Mouse (Mus musculus): ENCODE measurements around the gene Tmem130. TPM values are rescaled to one million over a fixed set of nuclear protein-coding genes. Genes with fewer than 3 reads are reported as not detected.

Gene Tmem130
- polyA plus RNA-seq, 1 experiment = not detected

DNA sequence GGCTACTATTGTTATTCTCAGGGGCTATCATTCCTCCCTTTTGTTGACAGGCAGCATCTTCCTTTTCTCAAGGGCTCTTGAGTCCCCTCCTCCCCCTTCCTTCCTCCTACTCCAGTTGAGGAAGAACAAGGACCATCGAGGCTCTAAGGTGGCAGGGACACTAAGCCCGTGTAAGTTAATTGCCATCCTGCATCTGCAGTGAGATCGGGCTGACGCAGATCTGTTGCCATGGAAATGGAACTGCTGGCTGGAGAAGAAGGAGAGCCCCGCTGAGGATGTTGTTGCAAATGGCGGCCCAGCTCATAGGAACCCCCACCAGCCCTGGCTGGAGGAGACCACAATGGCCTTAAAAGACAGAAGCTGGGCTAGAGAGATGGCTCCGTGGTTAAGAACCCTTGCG lies 3.2 kb downstream of the Tmem130 start:
- Histone ChIP-seq H3K4me3 (ENCODE audit: insufficient read depth, low read depth, low read length) (no peak overlapping the region), H3K4me1 (ENCODE audit: control insufficient read depth, insufficient read depth, insufficient read length, low read length) (no peaks in the 10 kb centered on the region), H3K27ac (replicated peaks; ENCODE audit: low read depth, low read length) (no peak overlapping the region)

DNA sequence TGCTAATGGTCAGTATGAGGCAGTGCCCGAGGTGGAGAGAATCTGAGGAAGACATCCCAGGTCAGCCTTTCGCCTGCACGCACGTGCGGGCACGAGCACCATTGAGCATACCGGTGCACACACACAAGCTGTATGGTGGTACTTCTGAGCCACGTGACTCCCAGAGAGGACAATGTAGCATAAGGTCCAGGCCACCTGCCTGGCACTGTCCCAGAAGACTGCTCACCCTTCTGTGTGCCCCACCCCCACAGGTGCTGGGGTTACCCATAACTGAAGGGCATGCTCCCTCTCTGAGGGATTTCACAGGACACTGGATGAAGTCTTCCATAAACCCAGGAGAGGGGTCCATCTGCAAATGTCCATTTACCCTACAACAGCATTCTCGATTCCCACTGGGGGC lies 4.2 kb downstream of the Tmem130 start:
- no peaks in the 10 kb centered on the region for H3K4me1 ChIP-seq (ENCODE audit: control insufficient read depth, insufficient read depth, insufficient read length, low read length)
- no peak overlapping the region for H3K4me3 ChIP-seq (ENCODE audit: insufficient read depth, low read depth, low read length)
- H3K27ac ChIP-seq (replicated peaks; ENCODE audit: low read depth, low read length) = no peak overlapping the region

DNA sequence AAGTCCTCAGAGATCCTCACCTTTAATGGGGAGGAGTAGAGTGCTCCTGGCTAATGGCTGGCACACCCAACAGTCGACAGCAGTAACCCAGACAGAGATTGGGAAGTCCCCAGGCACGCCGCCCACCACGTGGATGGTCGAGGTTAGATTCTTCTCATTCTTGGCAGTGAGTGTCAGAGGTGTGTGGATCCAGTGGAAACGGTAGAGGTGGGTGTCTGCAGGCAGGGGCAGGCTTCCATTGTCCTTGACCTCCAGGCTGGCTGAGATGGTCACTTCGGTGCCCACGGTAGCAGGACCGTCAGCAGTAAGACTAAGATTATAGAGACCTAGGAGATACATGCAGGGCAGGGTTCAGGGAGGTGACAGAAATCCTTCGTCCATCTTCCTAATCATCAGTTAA lies 6.4 kb downstream of the Tmem130 start:
- Histone ChIP-seq H3K4me3 (ENCODE audit: insufficient read depth, low read depth, low read length) (no peak overlapping the region), H3K4me1 (ENCODE audit: control insufficient read depth, insufficient read depth, insufficient read length, low read length) (no peaks in the 10 kb centered on the region), H3K27ac (replicated peaks; ENCODE audit: low read depth, low read length) (no peak overlapping the region)

DNA sequence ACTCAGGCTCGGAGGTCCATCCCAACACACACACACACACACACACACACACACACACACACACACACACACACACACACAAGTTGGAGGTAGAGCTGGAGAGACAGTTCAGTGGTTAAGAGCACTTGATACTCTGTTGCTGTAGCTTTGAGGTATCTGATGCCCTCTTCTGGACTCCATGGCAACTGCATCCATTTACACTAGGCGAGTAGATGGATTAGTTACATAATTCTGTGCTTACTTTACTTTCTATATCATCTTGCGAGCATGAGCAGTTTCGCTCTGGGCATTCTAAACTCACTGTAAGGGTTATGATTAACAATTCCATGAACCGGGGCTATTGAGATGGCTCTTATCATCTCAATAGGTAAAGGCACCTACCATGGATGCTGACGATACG lies 8.6 kb downstream of the Tmem130 start:
- H3K4me3 ChIP-seq (ENCODE audit: insufficient read depth, low read depth, low read length) = no peak overlapping the region
- no peak overlapping the region for H3K27ac ChIP-seq (replicated peaks; ENCODE audit: low read depth, low read length)
- H3K4me1 ChIP-seq (ENCODE audit: control insufficient read depth, insufficient read depth, insufficient read length, low read length) = no peaks in the 10 kb centered on the region

DNA sequence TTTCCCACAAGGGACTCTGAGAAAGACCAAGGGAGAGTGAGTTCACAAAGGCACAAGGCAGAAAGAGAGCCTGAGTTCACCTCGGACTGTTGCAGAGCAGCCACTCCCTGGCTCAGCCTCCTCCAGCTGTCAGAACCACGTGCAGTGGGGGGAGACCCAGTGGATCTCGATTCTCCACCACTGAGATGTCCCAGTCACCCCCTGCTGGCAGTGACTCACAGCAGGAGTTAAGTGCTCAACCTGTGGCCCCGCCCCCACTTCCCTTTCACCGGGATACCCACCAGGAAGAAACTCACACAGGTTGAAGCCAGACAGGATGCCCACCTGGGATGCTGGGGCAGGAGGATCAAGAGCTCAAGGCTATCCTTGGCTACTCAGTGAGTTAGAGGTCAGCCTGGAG lies 9.2 kb downstream of the Tmem130 start:
- H3K4me3 ChIP-seq (ENCODE audit: insufficient read depth, low read depth, low read length) = no peak overlapping the region
- H3K4me1 ChIP-seq (ENCODE audit: control insufficient read depth, insufficient read depth, insufficient read length, low read length) = no peaks in the 10 kb centered on the region
- H3K27ac ChIP-seq (replicated peaks; ENCODE audit: low read depth, low read length) = no peak overlapping the region

DNA sequence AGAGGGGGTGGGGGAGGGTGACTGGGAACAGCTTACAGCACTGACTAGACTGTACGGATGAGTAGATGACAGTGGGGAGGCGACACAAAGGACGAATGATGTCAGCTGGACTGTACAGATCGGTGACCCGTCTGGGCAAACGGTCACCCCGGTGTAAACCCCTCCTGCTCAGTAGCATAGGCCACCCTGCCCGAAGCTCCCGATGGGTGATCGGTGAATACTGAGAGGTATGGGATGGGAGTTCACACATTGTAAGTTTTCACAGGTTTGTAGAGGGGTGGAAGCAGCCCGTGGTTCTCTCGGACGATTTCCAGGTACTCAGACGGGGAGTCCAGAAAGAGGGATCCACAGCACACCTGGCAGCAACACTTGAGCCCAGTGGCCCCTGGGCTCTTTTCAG lies 24.5 kb downstream of the Tmem130 start:
- Histone ChIP-seq H3K4me1 (ENCODE audit: control insufficient read depth, insufficient read depth, insufficient read length, low read length) (no peaks in the 10 kb centered on the region), H3K4me3 (ENCODE audit: insufficient read depth, low read depth, low read length) (no peak overlapping the region), H3K27ac (replicated peaks; ENCODE audit: low read depth, low read length) (no peak overlapping the region)

DNA sequence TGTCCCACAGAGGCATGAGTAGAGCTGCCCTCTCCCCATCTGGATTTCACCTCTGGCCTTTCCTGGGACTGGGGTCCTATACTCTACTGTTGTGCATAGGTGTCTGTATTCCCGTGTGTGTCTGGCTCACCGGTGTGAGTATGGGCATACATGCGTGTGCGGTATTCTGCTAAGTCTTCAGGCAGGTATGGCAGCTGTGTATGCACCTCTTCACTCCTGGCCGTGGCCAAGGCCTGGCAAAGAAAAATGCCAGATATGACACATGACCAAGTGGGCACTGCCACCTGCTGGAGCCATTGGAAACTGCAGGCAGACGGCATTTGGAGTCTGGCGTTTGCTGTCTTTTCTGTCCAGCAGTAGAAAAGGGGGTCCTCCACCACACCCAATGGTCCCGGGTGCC lies 26.7 kb downstream of the Tmem130 start:
- H3K4me1 ChIP-seq (ENCODE audit: control insufficient read depth, insufficient read depth, insufficient read length, low read length) = no peaks in the 10 kb centered on the region
- no peak overlapping the region for H3K27ac ChIP-seq (replicated peaks; ENCODE audit: low read depth, low read length)
- no peak overlapping the region for H3K4me3 ChIP-seq (ENCODE audit: insufficient read depth, low read depth, low read length)

DNA sequence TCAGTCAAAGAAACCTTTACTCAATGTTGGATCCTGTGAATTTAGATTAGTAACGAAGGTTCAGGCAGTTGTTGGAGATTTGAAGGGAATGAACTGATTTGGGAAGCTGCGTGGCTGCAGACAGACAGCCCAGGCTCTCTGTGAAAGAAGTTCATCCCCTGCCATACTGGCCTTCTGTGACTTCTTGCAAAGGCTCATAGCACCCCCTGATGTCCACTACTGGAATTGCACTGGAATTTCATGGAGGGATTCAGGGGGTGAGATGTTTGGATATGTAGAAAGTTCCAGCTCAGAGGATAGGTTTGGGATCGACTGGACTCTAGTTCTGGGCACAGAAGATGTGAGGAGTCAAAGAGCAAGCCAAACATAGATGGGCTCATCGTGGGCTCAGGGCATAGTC lies 27.7 kb downstream of the Tmem130 start:
- Histone ChIP-seq H3K4me1 (ENCODE audit: control insufficient read depth, insufficient read depth, insufficient read length, low read length) (no peaks in the 10 kb centered on the region), H3K27ac (replicated peaks; ENCODE audit: low read depth, low read length) (no peak overlapping the region), H3K4me3 (ENCODE audit: insufficient read depth, low read depth, low read length) (no peak overlapping the region)

DNA sequence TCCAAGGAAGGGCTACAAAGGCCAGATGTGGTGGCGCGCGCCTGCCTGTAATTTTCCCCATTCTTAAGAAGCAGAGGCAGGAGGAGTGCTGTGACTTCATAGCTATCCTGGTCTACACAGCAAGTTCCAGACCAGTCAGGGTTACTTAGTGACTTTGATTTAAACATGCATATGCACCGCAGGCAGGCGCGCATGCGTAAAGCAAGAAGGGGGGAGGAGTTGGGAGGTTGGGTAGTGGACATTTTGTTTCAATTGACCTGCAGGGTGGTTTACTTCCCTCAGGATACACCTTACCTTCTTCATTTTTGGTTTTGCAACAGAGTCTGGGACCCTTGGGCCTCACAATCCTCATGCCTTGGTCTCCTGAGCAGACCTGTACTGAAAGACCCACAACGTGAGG lies 32.4 kb downstream of the Tmem130 start:
- no peak overlapping the region for H3K4me3 ChIP-seq (ENCODE audit: insufficient read depth, low read depth, low read length)
- H3K27ac ChIP-seq (replicated peaks; ENCODE audit: low read depth, low read length) = no peak overlapping the region
- no peaks in the 10 kb centered on the region for H3K4me1 ChIP-seq (ENCODE audit: control insufficient read depth, insufficient read depth, insufficient read length, low read length)

DNA sequence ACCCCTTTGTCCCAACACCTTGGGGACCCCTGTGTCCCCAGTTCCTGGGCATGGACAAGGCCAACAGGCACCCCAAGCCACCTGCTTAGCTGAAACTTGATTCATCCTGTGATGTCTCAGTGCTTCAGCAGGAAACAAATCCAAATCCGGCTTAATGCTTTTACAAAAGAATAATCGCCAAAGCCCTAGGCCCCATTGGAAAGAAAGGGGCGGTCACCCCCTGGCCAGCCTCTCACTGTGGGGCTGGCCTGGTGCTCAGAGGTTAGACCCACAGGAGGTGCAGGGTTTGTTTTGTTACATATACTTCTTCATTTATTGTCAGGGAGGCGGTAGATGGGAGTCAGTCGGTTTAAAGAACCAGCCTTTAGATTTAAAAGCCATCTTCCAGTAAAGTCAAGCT lies 33.4 kb downstream of the Tmem130 start:
- Histone ChIP-seq H3K27ac (replicated peaks; ENCODE audit: low read depth, low read length) (no peak overlapping the region), H3K4me1 (ENCODE audit: control insufficient read depth, insufficient read depth, insufficient read length, low read length) (no peaks in the 10 kb centered on the region), H3K4me3 (ENCODE audit: insufficient read depth, low read depth, low read length) (no peak overlapping the region)

DNA sequence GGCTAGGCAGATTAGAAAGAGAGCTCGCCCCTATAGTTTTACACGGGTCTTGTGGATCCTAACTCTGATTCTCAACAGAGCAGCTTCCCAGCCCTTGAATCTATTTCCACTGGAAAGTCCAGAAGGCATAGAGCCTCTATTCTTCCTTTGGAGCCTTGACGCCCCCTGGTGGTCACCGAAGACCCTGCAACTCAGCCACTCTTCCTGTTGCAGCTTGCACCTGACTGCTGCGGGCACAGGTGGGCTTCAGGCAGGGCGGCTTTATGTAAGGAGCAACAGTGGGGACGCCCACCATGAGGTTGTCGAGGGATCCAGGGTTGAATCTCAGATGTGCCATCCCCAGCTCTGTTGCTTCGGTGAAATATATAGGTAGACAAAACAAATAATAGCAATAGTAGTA lies 34.5 kb downstream of the Tmem130 start:
- Histone ChIP-seq H3K4me1 (ENCODE audit: control insufficient read depth, insufficient read depth, insufficient read length, low read length) (no peaks in the 10 kb centered on the region), H3K4me3 (ENCODE audit: insufficient read depth, low read depth, low read length) (no peak overlapping the region), H3K27ac (replicated peaks; ENCODE audit: low read depth, low read length) (no peak overlapping the region)

DNA sequence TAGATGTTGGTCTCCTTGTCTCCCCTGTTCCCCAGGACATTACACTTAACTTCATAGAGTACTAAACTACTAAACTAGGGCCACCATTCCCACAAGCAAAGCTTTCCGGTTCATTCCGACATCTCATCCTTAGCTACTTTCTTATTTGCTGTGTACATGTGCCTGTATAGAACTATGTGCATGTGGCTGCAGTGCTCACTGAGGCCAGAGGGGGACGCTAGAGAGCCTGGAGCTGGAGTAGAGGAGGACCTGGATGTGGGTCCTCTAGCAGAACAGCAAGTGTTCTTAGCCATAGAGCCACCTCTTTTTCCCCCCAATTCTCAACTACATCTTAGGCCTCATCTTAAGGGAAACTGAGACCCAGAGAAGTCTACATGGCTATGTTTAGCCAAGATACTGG lies 36.1 kb downstream of the Tmem130 start:
- H3K27ac ChIP-seq (replicated peaks; ENCODE audit: low read depth, low read length) = no peak overlapping the region
- no peak overlapping the region for H3K4me3 ChIP-seq (ENCODE audit: insufficient read depth, low read depth, low read length)
- no peaks in the 10 kb centered on the region for H3K4me1 ChIP-seq (ENCODE audit: control insufficient read depth, insufficient read depth, insufficient read length, low read length)

DNA sequence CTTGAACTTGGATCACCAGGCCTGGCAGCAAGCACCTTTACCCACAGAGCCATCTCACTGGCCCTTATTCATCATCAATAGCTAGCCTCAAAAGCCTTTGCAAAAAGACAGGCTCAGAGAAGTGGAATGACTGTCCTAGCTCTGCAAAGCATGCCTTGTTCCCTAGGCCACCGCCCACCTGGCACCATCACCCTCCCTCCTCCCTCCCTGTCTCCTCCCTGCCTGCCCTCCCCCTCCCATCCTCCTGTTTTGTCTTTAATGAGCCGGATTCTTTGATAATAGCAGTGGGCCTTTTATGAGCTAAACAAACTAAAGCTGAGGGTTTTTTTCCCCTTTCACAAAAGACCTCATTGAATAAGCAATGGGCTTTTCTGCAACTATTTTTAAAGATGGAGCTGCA lies 36.7 kb downstream of the Tmem130 start:
- no peak overlapping the region for H3K4me3 ChIP-seq (ENCODE audit: insufficient read depth, low read depth, low read length)
- no peaks in the 10 kb centered on the region for H3K4me1 ChIP-seq (ENCODE audit: control insufficient read depth, insufficient read depth, insufficient read length, low read length)
- H3K27ac ChIP-seq (replicated peaks; ENCODE audit: low read depth, low read length) = no peak overlapping the region

DNA sequence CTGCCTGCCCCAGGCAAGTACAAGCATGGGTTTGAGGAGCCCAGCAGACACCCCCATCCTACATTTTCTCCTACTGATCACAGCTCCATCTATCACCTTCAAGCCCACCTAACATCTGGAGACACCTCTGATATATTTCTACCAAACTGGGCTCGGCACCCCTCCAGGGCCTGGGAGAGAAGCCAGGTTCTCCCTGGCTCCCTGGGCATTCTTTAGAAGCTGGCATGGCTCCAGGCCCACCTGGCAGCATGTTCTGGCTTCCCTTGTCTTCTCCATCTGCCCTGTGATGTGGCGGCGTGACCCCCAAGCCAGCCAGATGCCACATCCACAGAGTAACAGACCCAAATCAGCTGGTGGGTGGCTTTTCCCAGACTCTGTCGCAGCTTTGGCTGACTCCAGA lies 41.3 kb downstream of the Tmem130 start:
- no peaks in the 10 kb centered on the region for H3K4me1 ChIP-seq (ENCODE audit: control insufficient read depth, insufficient read depth, insufficient read length, low read length)
- no peak overlapping the region for H3K27ac ChIP-seq (replicated peaks; ENCODE audit: low read depth, low read length)
- no peak overlapping the region for H3K4me3 ChIP-seq (ENCODE audit: insufficient read depth, low read depth, low read length)

DNA sequence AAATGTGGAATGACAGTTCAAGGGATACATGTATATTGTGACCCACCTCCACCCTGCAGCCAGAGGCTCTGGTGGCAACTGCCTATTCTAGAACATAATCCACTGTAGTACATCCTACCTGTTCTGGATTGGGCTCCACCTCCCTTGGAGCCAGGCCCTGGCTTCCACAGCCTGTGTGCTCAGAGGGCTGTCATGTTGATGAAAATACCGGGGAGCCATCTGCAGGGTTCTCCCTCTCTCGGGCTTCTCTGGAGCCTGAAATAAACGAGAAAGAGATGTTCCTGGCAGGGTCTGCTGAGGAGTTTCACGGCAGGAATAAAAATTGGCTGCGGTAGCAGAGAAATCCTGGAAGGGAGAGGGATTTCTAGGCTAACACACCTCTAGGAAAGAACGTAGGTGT lies 41.8 kb downstream of the Tmem130 start:
- Histone ChIP-seq H3K27ac (replicated peaks; ENCODE audit: low read depth, low read length) (no peak overlapping the region), H3K4me1 (ENCODE audit: control insufficient read depth, insufficient read depth, insufficient read length, low read length) (no peaks in the 10 kb centered on the region), H3K4me3 (ENCODE audit: insufficient read depth, low read depth, low read length) (no peak overlapping the region)

DNA sequence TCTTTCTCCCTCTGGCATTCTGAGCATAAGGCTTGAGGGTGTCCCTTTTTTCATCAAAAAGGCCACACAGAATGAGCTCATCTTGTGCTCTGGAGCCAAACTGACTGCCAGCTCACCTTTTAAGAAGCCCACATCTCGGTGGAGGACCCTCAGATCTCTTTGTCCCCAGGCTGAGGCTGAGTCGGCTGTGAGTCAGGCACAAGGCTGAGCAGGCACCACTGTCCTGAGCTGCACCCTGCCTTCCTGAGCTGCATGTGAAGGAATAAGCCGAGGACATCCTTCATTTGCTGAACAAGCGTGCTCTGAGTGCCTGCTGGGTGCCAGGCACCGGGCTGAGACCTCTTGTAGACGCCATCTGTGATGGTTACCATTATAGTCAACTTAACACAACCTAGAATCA lies 44.4 kb downstream of the Tmem130 start:
- Histone ChIP-seq H3K4me1 (ENCODE audit: control insufficient read depth, insufficient read depth, insufficient read length, low read length) (no peaks in the 10 kb centered on the region), H3K27ac (replicated peaks; ENCODE audit: low read depth, low read length) (no peak overlapping the region), H3K4me3 (ENCODE audit: insufficient read depth, low read depth, low read length) (no peak overlapping the region)

DNA sequence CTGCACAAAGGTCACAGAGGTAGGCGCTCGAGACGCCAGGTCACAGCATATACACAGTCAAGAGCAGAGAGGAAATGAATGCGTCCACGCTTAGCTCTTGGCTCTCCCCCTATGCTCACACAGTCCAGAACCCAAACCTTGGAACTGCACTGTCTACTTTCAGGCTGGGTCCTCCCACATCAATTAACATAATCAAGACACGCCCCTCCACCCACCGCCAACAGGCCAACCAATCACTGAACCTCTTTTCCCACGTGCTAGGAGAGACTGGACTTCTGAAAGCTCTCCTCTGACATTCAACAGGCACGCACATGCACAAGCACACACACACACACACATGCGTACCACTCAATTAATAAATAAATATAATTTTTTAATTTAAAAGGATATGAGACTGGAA lies 48.2 kb downstream of the Tmem130 start:
- no peak overlapping the region for H3K4me3 ChIP-seq (ENCODE audit: insufficient read depth, low read depth, low read length)
- H3K27ac ChIP-seq (replicated peaks; ENCODE audit: low read depth, low read length) = no peak overlapping the region
- H3K4me1 ChIP-seq (ENCODE audit: control insufficient read depth, insufficient read depth, insufficient read length, low read length) = no peaks in the 10 kb centered on the region

Data from brown adipose tissue, adult 24 weeks (tissue).